Comparison of ENCODE assay signal across 8 mouse cellular contexts in genomic region chr4:155893212-155893690, GRCm38 (mm10). TPM values are rescaled to one million over a fixed set of nuclear protein-coding genes. Genes with fewer than 3 reads are reported as not detected.
DNase-seq lines count a peak whose midpoint lies in the region; ATAC-seq lines count a peak whose summit lies in the region.

No protein-coding gene starts in this region.

- peaks cover 35% of the 10 kb centered on the region for H3K36me3 ChIP-seq in embryonic facial prominence, embryonic 13.5 days
- H3K36me3 ChIP-seq in intestine, embryonic 15.5 days: peaks cover 6% of the 10 kb centered on the region
- H3K36me3 ChIP-seq in midbrain, embryonic 16.5 days (ENCODE audit: control insufficient read depth, insufficient read depth, low read length): peaks cover 22% of the 10 kb centered on the region

- peak overlapping the region; percentile 85 for H3K9ac ChIP-seq in embryonic facial prominence, embryonic 13.5 days
- H3K9ac ChIP-seq in intestine, embryonic 15.5 days: no peak overlapping the region
- H3K9ac ChIP-seq in midbrain, embryonic 16.5 days (ENCODE audit: low read depth, low read length): peak overlapping the region; percentile 98

- DNase-seq in heart, adult 11 months: peak; percentile 91
- no peak for DNase-seq in heart, adult 8-10 months (ENCODE audit: low spot score)
- DNase-seq in 3T3-L1 (ENCODE audit: low read depth, low spot score): peak; percentile 16
- no peak for DNase-seq in right cerebral cortex, adult 18-20 months

- no peaks in the 10 kb centered on the region for H3K9me3 ChIP-seq in embryonic facial prominence, embryonic 13.5 days
- H3K9me3 ChIP-seq in intestine, embryonic 15.5 days: no peaks in the 10 kb centered on the region
- no peaks in the 10 kb centered on the region for H3K9me3 ChIP-seq in midbrain, embryonic 16.5 days (replicated peaks; ENCODE audit: control insufficient read depth, low read length, poor library complexity, severe bottlenecking)

- peak overlapping the region; percentile 94 for H3K4me2 ChIP-seq in embryonic facial prominence, embryonic 13.5 days
- H3K4me2 ChIP-seq in intestine, embryonic 15.5 days (replicated peaks): peak overlapping the region; percentile 96
- peak overlapping the region; percentile 94 for H3K4me2 ChIP-seq in midbrain, embryonic 16.5 days (ENCODE audit: low read length)

- H3K27ac ChIP-seq in embryonic facial prominence, embryonic 13.5 days: no peak overlapping the region
- no peak overlapping the region for H3K27ac ChIP-seq in intestine, embryonic 15.5 days
- H3K27ac ChIP-seq in midbrain, embryonic 16.5 days (ENCODE audit: low read length): no peak overlapping the region

- no peak for ATAC-seq in embryonic facial prominence, embryonic 13.5 days (ENCODE audit: insufficient number of reproducible peaks, insufficient read depth, low FRiP score, low TSS enrichment, low read depth)
- ATAC-seq in intestine, embryonic 15.5 days: no peak
- no peak for ATAC-seq in midbrain, embryonic 16.5 days
- ATAC-seq in cerebellum, adult (ENCODE audit: insufficient number of reproducible peaks, low FRiP score, low TSS enrichment): no peak

- peaks cover 48% of the 10 kb centered on the region for H3K4me1 ChIP-seq in embryonic facial prominence, embryonic 13.5 days
- peaks cover 42% of the 10 kb centered on the region for H3K4me1 ChIP-seq in intestine, embryonic 15.5 days (replicated peaks)
- peaks cover 43% of the 10 kb centered on the region for H3K4me1 ChIP-seq in midbrain, embryonic 16.5 days (ENCODE audit: control insufficient read depth, insufficient read depth, low read length)

- H3K27me3 ChIP-seq in embryonic facial prominence, embryonic 13.5 days: no peaks in the 10 kb centered on the region
- H3K27me3 ChIP-seq in intestine, embryonic 15.5 days (replicated peaks): no peaks in the 10 kb centered on the region
- H3K27me3 ChIP-seq in midbrain, embryonic 16.5 days (ENCODE audit: control insufficient read depth, insufficient read depth, low read depth, low read length): no peaks in the 10 kb centered on the region

- H3K4me3 ChIP-seq in embryonic facial prominence, embryonic 13.5 days: peak overlapping the region; percentile 77
- peak overlapping the region; percentile 94 for H3K4me3 ChIP-seq in intestine, embryonic 15.5 days (replicated peaks)
- H3K4me3 ChIP-seq in midbrain, embryonic 16.5 days (ENCODE audit: low read depth, low read length): peak overlapping the region; percentile 92

- WGBS in embryonic facial prominence, embryonic 13.5 days: 81% methylated on average over 7 of the region's 8 CpGs
- 72% methylated on average over 8 of the region's 8 CpGs for WGBS in intestine, embryonic 15.5 days
- WGBS in midbrain, embryonic 16.5 days: 62% methylated on average over 8 of the region's 8 CpGs

RNA-seq across cellular contexts. Expression of gene Acap3, which starts 1.6 kb away (rescaled TPM):
- total RNA-seq in heart, adult 8-10 months (2022): 10 to 100 TPM in 2 of 4 experiments, 1 to 10 TPM in 2; 9.5 to 13.8 (median 10.9) TPM
- 21.1 and 21.6 TPM in 2 replicates for polyA plus RNA-seq in embryonic facial prominence, embryonic 13.5 days (2015; fragmentation: Nextera tagmentation; extraction: Ambion mirVana)
- 12.2 and 13.7 TPM in 2 replicates for polyA plus RNA-seq in intestine, embryonic 15.5 days (2015; fragmentation: Nextera tagmentation; extraction: Ambion mirVana)
- 77.4 and 78.1 TPM in 2 replicates for polyA plus RNA-seq in midbrain, embryonic 16.5 days (2015; fragmentation: Nextera tagmentation; extraction: Ambion mirVana)

RNA-seq across cellular contexts. Expression of gene Pusl1, which starts 1.7 kb away (rescaled TPM):
- 10 to 100 TPM in 3 of 4 experiments, 1 to 10 TPM in 1; 9.6 to 11.9 (median 10.9) TPM for total RNA-seq in heart, adult 8-10 months (2022)
- polyA plus RNA-seq in embryonic facial prominence, embryonic 13.5 days (2015; fragmentation: Nextera tagmentation; extraction: Ambion mirVana): 48.4 and 54.7 TPM in 2 replicates
- polyA plus RNA-seq in intestine, embryonic 15.5 days (2015; fragmentation: Nextera tagmentation; extraction: Ambion mirVana): 46.6 and 54.0 TPM in 2 replicates
- polyA plus RNA-seq in midbrain, embryonic 16.5 days (2015; fragmentation: Nextera tagmentation; extraction: Ambion mirVana): 56.3 and 63.9 TPM in 2 replicates

RNA-seq across cellular contexts. Expression of gene Ints11, which starts 23.9 kb away (rescaled TPM):
- total RNA-seq in heart, adult 8-10 months (2022): 10 to 100 TPM; 13.9 to 14.5 (median 14.1) TPM
- 70.9 and 81.0 TPM in 2 replicates for polyA plus RNA-seq in embryonic facial prominence, embryonic 13.5 days (2015; fragmentation: Nextera tagmentation; extraction: Ambion mirVana)
- polyA plus RNA-seq in intestine, embryonic 15.5 days (2015; fragmentation: Nextera tagmentation; extraction: Ambion mirVana): 61.3 and 64.1 TPM in 2 replicates
- 75.7 and 78.7 TPM in 2 replicates for polyA plus RNA-seq in midbrain, embryonic 16.5 days (2015; fragmentation: Nextera tagmentation; extraction: Ambion mirVana)

RNA-seq across cellular contexts. Expression of gene Cptp, which starts 24.0 kb away (rescaled TPM):
- 1 to 10 TPM; 7.3 to 9.9 (median 8.6) TPM for total RNA-seq in heart, adult 8-10 months (2022)
- 15.6 and 16.4 TPM in 2 replicates for polyA plus RNA-seq in embryonic facial prominence, embryonic 13.5 days (2015; fragmentation: Nextera tagmentation; extraction: Ambion mirVana)
- polyA plus RNA-seq in intestine, embryonic 15.5 days (2015; fragmentation: Nextera tagmentation; extraction: Ambion mirVana): 20.3 and 20.6 TPM in 2 replicates
- 25.1 and 28.1 TPM in 2 replicates for polyA plus RNA-seq in midbrain, embryonic 16.5 days (2015; fragmentation: Nextera tagmentation; extraction: Ambion mirVana)

RNA-seq across cellular contexts. Expression of gene Tas1r3, which starts 30.1 kb away (rescaled TPM):
- under 1 TPM; 0.17 to 0.19 (median 0.19) TPM for total RNA-seq in heart, adult 8-10 months (2022)
- 0.55 and 0.62 TPM in 2 replicates for polyA plus RNA-seq in embryonic facial prominence, embryonic 13.5 days (2015; fragmentation: Nextera tagmentation; extraction: Ambion mirVana)
- polyA plus RNA-seq in intestine, embryonic 15.5 days (2015; fragmentation: Nextera tagmentation; extraction: Ambion mirVana): 0.25 and 0.51 TPM in 2 replicates
- 0.29 and 0.58 TPM in 2 replicates for polyA plus RNA-seq in midbrain, embryonic 16.5 days (2015; fragmentation: Nextera tagmentation; extraction: Ambion mirVana)

Comparison
In these comparisons a context has a peak if more than half of its experiments do, and no peak if none do; other contexts are left out.
1. DNase-seq: peak in heart, adult 11 months (single experiment) and 3T3-L1 (single experiment); none in heart, adult 8-10 months (single experiment) and right cerebral cortex, adult 18-20 months (single experiment).
2. Peak in every context shown above with its lines, with median percentiles within 50 percentile points of each other: H3K4me2 ChIP-seq and H3K4me3 ChIP-seq.